Mouse (Mus musculus) forebrain, embryonic 11.5 days (tissue): ENCODE measurements at regions not wholly inside any gene's neighbourhood (a gene's known extent, or its start where the extent isn't known, plus 50 kb on each side); places are given as distances from the start of the nearest gene placed in this dataset.

ENCODE experiments used
- ATAC-seq: fragments of 200-750 bp; cut with Nextera tagmentation; replicated peaks from 2 replicates; pipeline ENCODE4 v1.8.0; 2017; ENCODE audit warnings: moderate TSS enrichment; ENCODE audit not compliant: low FRiP score
- DNase-seq: peaks from one replicate; pipeline ENCODE4 v3.0.0-alpha.2; 2017; ENCODE audit warnings: low spot score
- H3K27ac ChIP-seq: fragments of 300-500 bp; sonication (generic); 2 replicates; pipeline ENCODE4 v1.5.1; 2014; ENCODE audit warnings: low read depth, low read length
- H3K27me3 ChIP-seq: fragments of 300-500 bp; sonication (generic); 2 replicates; pipeline ENCODE4 v1.6.1; 2014; ENCODE audit warnings: mild to moderate bottlenecking, low read length, mixed read lengths; ENCODE audit not compliant: control insufficient read depth, insufficient read depth
- H3K36me3 ChIP-seq: fragments of 300-500 bp; sonication (generic); 2 replicates; pipeline ENCODE4 v1.6.1; 2014; ENCODE audit warnings: mild to moderate bottlenecking, low read length, moderate library complexity, mixed read lengths; ENCODE audit not compliant: control insufficient read depth, insufficient read depth
- H3K4me1 ChIP-seq: fragments of 300-500 bp; sonication (generic); replicated peaks from 2 replicates; pipeline ENCODE4 v1.6.1; 2014; ENCODE audit warnings: low read length, mixed read lengths; ENCODE audit not compliant: control insufficient read depth, insufficient read depth
- H3K4me2 ChIP-seq: fragments of 300-500 bp; sonication (generic); 2 replicates; pipeline ENCODE4 v1.6.1; 2014; ENCODE audit warnings: low read depth, mild to moderate bottlenecking, low read length, moderate library complexity, mixed read lengths; ENCODE audit not compliant: severe bottlenecking
- H3K4me3 ChIP-seq: fragments of 300-500 bp; sonication (generic); 2 replicates; pipeline ENCODE4 v1.5.1; 2014; ENCODE audit warnings: low read depth, low read length
- H3K9ac ChIP-seq: fragments of 300-500 bp; sonication (generic); 2 replicates; pipeline ENCODE4 v1.6.1; 2014; ENCODE audit warnings: low read length
- H3K9me3 ChIP-seq: fragments of 300-500 bp; sonication (generic); 2 replicates; pipeline ENCODE4 v1.6.1; 2016; ENCODE audit warnings: low read length, mixed read lengths; ENCODE audit not compliant: control insufficient read depth
- WGBS: fragments of 180-500 bp; shearing (Covaris S2); extraction: QIAGEN DNeasy Blood & Tissue Kit; methylation state at CpG from one replicate; pipeline ENCODE4 v1.1.7; 2014; 5-methylcytosine and 5-hydroxymethylcytosine counted together

- no peaks in the 10 kb centered on the region for H3K9me3 ChIP-seq
- H3K27ac ChIP-seq = no peak overlapping the region
- no peak for DNase-seq
- no peaks in the 10 kb centered on the region; the same call in 1 of the 2 replicates for H3K4me1 ChIP-seq
- H3K4me3 ChIP-seq = peak overlapping the region; percentile 9; the same call in 1 of the 2 replicates
- ATAC-seq = peak; percentile 51; the same call in 1 of the 2 replicates
- H3K9ac ChIP-seq = no peak overlapping the region
- peak overlapping the region; percentile 40 for H3K4me2 ChIP-seq
- no peaks in the 10 kb centered on the region for H3K27me3 ChIP-seq
- H3K36me3 ChIP-seq = no peaks in the 10 kb centered on the region
- 17% methylated on average over 9 of the region's 9 CpGs for WGBS
Measured at GRCm38 (mm10) chr2:106431637-106432199, 261.4 kb upstream of the Mpped2 start.

GRCm38 (mm10) chr2:106436136-106436535, 256.9 kb upstream of the Mpped2 start:
- no peak for ATAC-seq
- H3K27me3 ChIP-seq = no peaks in the 10 kb centered on the region

GRCm38 (mm10) chr2:106454310-106454974, 238.6 kb upstream of the Mpped2 start:
- H3K4me1 ChIP-seq = no peaks in the 10 kb centered on the region
- H3K36me3 ChIP-seq = no peaks in the 10 kb centered on the region
- H3K4me3 ChIP-seq = no peak overlapping the region
- no peak overlapping the region for H3K9ac ChIP-seq
- no peaks in the 10 kb centered on the region for H3K27me3 ChIP-seq
- 34% methylated on average over 7 of the region's 7 CpGs for WGBS
- no peak overlapping the region for H3K27ac ChIP-seq
- H3K9me3 ChIP-seq = no peaks in the 10 kb centered on the region
- no peak overlapping the region for H3K4me2 ChIP-seq
- no peak for DNase-seq
- peak; percentile 73 for ATAC-seq

More at GRCm38 (mm10) chr2:106436136-106436535, 256.9 kb upstream of the Mpped2 start:
- H3K27ac ChIP-seq = no peak overlapping the region
- H3K9ac ChIP-seq = no peak overlapping the region
- WGBS = 28% methylated on average over 2 of the region's 2 CpGs
- no peaks in the 10 kb centered on the region; the same call in 1 of the 2 replicates for H3K4me1 ChIP-seq
- no peaks in the 10 kb centered on the region for H3K36me3 ChIP-seq
- H3K4me2 ChIP-seq = no peak overlapping the region
- no peaks in the 10 kb centered on the region for H3K9me3 ChIP-seq
- DNase-seq = no peak
- no peak overlapping the region for H3K4me3 ChIP-seq

DNA sequence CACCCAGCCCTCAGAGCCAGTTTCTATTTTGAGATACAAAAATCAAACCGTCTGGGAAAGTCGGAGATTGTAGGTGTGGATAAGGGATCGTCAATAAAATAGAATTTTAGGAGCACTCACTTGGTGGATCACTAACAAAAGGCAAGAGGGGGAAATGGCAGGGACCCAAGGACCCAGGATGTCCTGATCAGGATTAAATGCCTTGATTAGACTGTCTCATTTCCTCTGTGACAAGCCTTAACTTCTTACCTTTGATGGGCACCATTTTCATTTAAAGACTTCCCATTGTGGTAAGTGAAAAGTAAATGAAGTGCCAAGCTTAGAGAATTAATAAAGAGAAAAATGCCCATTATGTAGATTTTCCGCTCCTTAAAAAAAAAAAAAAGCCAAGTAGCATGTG, 238.0 kb upstream of the Mpped2 start:
- DNase-seq = no peak
- peak; percentile 49 for ATAC-seq
- no peak overlapping the region for H3K27ac ChIP-seq

GRCm38 (mm10) chr2:106455972-106456371, 237.1 kb upstream of the Mpped2 start:
- Histone ChIP-seq H3K4me2 (no peak overlapping the region), H3K27ac (no peak overlapping the region), H3K27me3 (no peaks in the 10 kb centered on the region), H3K36me3 (no peaks in the 10 kb centered on the region), H3K4me1 (no peaks in the 10 kb centered on the region), H3K9me3 (no peaks in the 10 kb centered on the region), H3K4me3 (no peak overlapping the region), H3K9ac (no peak overlapping the region)
- no peak for DNase-seq
- 87% methylated on average over 3 of the region's 3 CpGs for WGBS
- no peak; the same call in 1 of the 2 replicates for ATAC-seq

More for the DNA sequence above, 238.0 kb upstream of the Mpped2 start:
- no peak overlapping the region for H3K4me3 ChIP-seq
- 71% methylated on average over 4 of the region's 4 CpGs for WGBS
- no peaks in the 10 kb centered on the region for H3K36me3 ChIP-seq
- no peaks in the 10 kb centered on the region for H3K9me3 ChIP-seq
- no peak overlapping the region for H3K9ac ChIP-seq
- H3K4me2 ChIP-seq = no peak overlapping the region
- no peaks in the 10 kb centered on the region for H3K4me1 ChIP-seq
- H3K27me3 ChIP-seq = no peaks in the 10 kb centered on the region

- no peaks in the 10 kb centered on the region for H3K36me3 ChIP-seq
- ATAC-seq = no peak
- H3K4me1 ChIP-seq = peaks cover 4% of the 10 kb centered on the region; the same call in 1 of the 2 replicates
- DNase-seq = no peak
- no peak overlapping the region for H3K4me2 ChIP-seq
- H3K9me3 ChIP-seq = no peaks in the 10 kb centered on the region
- no peaks in the 10 kb centered on the region for H3K27me3 ChIP-seq
- no peak overlapping the region for H3K9ac ChIP-seq
- no peak overlapping the region for H3K4me3 ChIP-seq
- H3K27ac ChIP-seq = no peak overlapping the region
- WGBS = 47% methylated on average over 5 of the region's 5 CpGs
Measured at GRCm38 (mm10) chr2:106458003-106458402, 235.1 kb upstream of the Mpped2 start.

DNA sequence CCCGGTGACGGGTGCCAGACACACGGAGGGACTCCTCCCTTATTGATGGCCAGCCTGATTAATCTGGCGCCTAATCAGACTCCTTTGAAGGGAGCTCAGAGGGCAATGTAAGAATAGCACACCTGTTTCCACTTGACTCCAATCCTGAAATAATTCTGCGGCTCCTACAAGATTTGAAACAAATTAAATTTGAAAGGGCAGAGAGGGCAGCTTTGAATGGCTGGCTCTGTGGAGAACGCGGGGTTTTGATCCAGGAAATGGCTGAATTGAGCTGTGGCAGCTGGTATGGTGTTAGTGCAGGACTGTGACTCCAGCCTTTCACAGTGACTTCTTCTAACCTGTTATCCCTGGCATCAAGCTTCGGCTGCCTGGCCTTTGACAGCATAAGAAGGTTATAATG, 232.0 kb upstream of the Mpped2 start:
- Histone ChIP-seq H3K36me3 (no peaks in the 10 kb centered on the region), H3K27ac (no peak overlapping the region), H3K4me1 (peaks cover 4% of the 10 kb centered on the region; the same call in 1 of the 2 replicates), H3K4me3 (no peak overlapping the region), H3K27me3 (no peaks in the 10 kb centered on the region), H3K4me2 (no peak overlapping the region), H3K9ac (no peak overlapping the region), H3K9me3 (no peaks in the 10 kb centered on the region)
- ATAC-seq (no peak), DNase-seq (no peak)
- 61% methylated on average over 8 of the region's 8 CpGs for WGBS

GRCm38 (mm10) chr2:106461490-106461889, 231.6 kb upstream of the Mpped2 start:
- H3K27me3 ChIP-seq = no peaks in the 10 kb centered on the region
- no peak overlapping the region for H3K4me3 ChIP-seq
- H3K9me3 ChIP-seq = no peaks in the 10 kb centered on the region
- peaks cover 4% of the 10 kb centered on the region; the same call in 1 of the 2 replicates for H3K4me1 ChIP-seq
- no peak overlapping the region for H3K27ac ChIP-seq
- H3K36me3 ChIP-seq = no peaks in the 10 kb centered on the region
- 76% methylated on average over 7 of the region's 7 CpGs for WGBS
- no peak overlapping the region for H3K9ac ChIP-seq
- no peak for DNase-seq
- no peak for ATAC-seq
- H3K4me2 ChIP-seq = no peak overlapping the region
